ENCODE assay signal across 9 mouse cellular contexts in the genomic region with DNA sequence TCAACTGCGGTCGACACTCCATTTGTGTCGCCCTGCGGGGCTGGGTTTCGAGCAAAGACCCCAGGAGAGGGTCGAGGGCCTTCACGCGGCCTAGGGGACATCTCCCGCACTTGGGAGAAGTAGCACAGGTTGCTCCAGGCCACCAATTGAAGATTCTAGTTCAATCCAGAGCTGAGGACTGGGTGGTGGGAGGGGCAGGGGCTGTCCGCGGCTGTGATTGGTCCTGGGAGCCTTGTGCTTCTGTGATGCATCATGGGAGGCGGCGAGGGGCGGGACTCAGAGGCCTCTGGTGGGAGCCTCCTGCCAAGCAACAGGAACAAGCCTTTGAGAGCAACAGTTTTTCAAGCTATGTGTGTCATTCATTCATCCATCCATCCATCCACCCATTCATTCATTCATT.
DNase-seq lines count a peak whose midpoint lies in the region; ATAC-seq and TF ChIP-seq lines count a peak whose summit lies in the region.
"Had no signal": no experiment of that assay in that cellular context is flagged by ENCODE, and none has a peak within 500 bp of the region (broad histone marks: within the 10 kb centered on the region; RNA-seq: fewer than 3 reads in every experiment).

No protein-coding gene starts in this region.

- no peaks in the 10 kb centered on the region for H3K36me3 ChIP-seq in forebrain, embryonic 10.5 days (replicated peaks)
- H3K36me3 ChIP-seq in liver, embryonic 11.5 days (ENCODE audit: control insufficient read depth, insufficient read depth, low read length), result no peaks in the 10 kb centered on the region
- H3K36me3 ChIP-seq: liver, embryonic 15.5 days had no signal

- peak overlapping the region; percentile 8; the same call in 1 of the 2 replicates for H3K9ac ChIP-seq in liver, embryonic 11.5 days (ENCODE audit: low read depth, low read length)
- H3K9ac ChIP-seq: liver, embryonic 15.5 days had no signal

- peak overlapping the region; percentile 20 for H3K4me2 ChIP-seq in liver, embryonic 11.5 days
- H3K4me2 ChIP-seq: liver, embryonic 15.5 days had no signal

- TF ChIP-seq CTCF in brain, embryonic 14.5 days (IDR thresholded peaks at IDR 0.05; ENCODE audit: borderline replicate concordance, extremely low read depth, insufficient read depth, insufficient read length), result no peak

- ATAC-seq in liver, embryonic 11.5 days (replicated peaks; ENCODE audit: low FRiP score), result no peak; the same call in 1 of the 2 replicates

- no peaks in the 10 kb centered on the region for H3K9me3 ChIP-seq in forebrain, embryonic 10.5 days
- H3K9me3 ChIP-seq in liver, embryonic 11.5 days (ENCODE audit: control insufficient read depth, low read length), result no peaks in the 10 kb centered on the region
- H3K9me3 ChIP-seq: liver, embryonic 15.5 days had no signal

- DNase-seq in layer of hippocampus, postnatal 10 days (ENCODE audit: low spot score in 2 of 2), result peak; percentile 43 to 49
- DNase-seq in layer of hippocampus, adult 8-10 months (ENCODE audit: low spot score in 2 of 2), result no peak
- DNase-seq in brain, embryonic 14.5 days (ENCODE audit: low read depth), result peak; percentile 81
- DNase-seq in forebrain, embryonic 10.5 days (ENCODE audit: extremely low spot score, low spot score), result peak; percentile 51
- no peak for DNase-seq in liver, embryonic 11.5 days (ENCODE audit: low spot score)
- DNase-seq in urinary bladder, postnatal 4 days (ENCODE audit: low spot score in 2 of 2), result no peak
- no peak for DNase-seq in right cerebral cortex, adult 18-20 months
- no peak for DNase-seq in left cerebral cortex, adult 11 months (ENCODE audit: low spot score)

- H3K27me3 ChIP-seq in forebrain, embryonic 10.5 days (ENCODE audit: poor library complexity, severe bottlenecking), result 0 out of 2 replicates have a peak, but pooled peaks cover 7% of the 10 kb centered on the region
- H3K27me3 ChIP-seq in liver, embryonic 11.5 days (replicated peaks; ENCODE audit: control insufficient read depth, insufficient read depth, low read length), result 0 out of 2 replicates have a peak, but pooled peaks cover 2% of the 10 kb centered on the region
- H3K27me3 ChIP-seq: liver, embryonic 15.5 days had no signal

- WGBS in forebrain, embryonic 10.5 days, result 57% methylated on average over 14 of the region's 14 CpGs
- WGBS in liver, embryonic 11.5 days, result 41% methylated on average over 14 of the region's 14 CpGs

- peaks cover 24% of the 10 kb centered on the region for H3K4me1 ChIP-seq in forebrain, embryonic 10.5 days
- no peaks in the 10 kb centered on the region for H3K4me1 ChIP-seq in liver, embryonic 11.5 days (replicated peaks; ENCODE audit: control insufficient read depth, insufficient read depth, low read length)
- H3K4me1 ChIP-seq: liver, embryonic 15.5 days had no signal

- peak overlapping the region; percentile 77 for H3K27ac ChIP-seq in forebrain, embryonic 10.5 days
- no peak overlapping the region for H3K27ac ChIP-seq in liver, embryonic 11.5 days (ENCODE audit: low read depth, low read length)
- H3K27ac ChIP-seq: liver, embryonic 15.5 days had no signal

- H3K4me3 ChIP-seq in forebrain, embryonic 10.5 days, result peak overlapping the region; percentile 26; the same call in 1 of the 2 replicates
- H3K4me3 ChIP-seq in liver, embryonic 11.5 days (ENCODE audit: low read depth, low read length), result no peak overlapping the region
- H3K4me3 ChIP-seq: liver, embryonic 15.5 days had no signal

- TF ChIP-seq POLR2A in brain, embryonic 14.5 days (IDR thresholded peaks at IDR 0.05; ENCODE audit: borderline replicate concordance, extremely low read depth, insufficient read depth, insufficient read length, poor library complexity, severe bottlenecking), result no peak

Comparison
In these comparisons a context has a peak if more than half of its experiments do, and no peak if none do; other contexts are left out.
1. DNase-seq: peak in layer of hippocampus, postnatal 10 days (2 of 2), brain, embryonic 14.5 days (single experiment) and forebrain, embryonic 10.5 days (single experiment); none in layer of hippocampus, adult 8-10 months (0 of 2), liver, embryonic 11.5 days (single experiment), urinary bladder, postnatal 4 days (0 of 2), right cerebral cortex, adult 18-20 months (single experiment) and left cerebral cortex, adult 11 months (single experiment).